Mouse (Mus musculus) midbrain, embryonic 16.5 days (tissue): Measurements from ENCODE around the gene Rbp1. TPM values are rescaled to one million over a fixed set of nuclear protein-coding genes. Genes with fewer than 3 reads are reported as not detected.

Experiments used
- ATAC-seq: fragments of 200-750 bp; cut with Nextera tagmentation; 2 replicates; pipeline ENCODE4 v1.8.0; 2017; ENCODE audit warnings: moderate TSS enrichment
- H3K27ac ChIP-seq: fragments of 300-500 bp; sonication (generic); 2 replicates; pipeline ENCODE4 v1.5.1; 2014; ENCODE audit warnings: mild to moderate bottlenecking, low read length, mixed read lengths
- H3K27me3 ChIP-seq: fragments of 300-500 bp; sonication (generic); 2 replicates; pipeline ENCODE4 v1.6.1; 2014; ENCODE audit warnings: low read depth, low read length, mixed read lengths; ENCODE audit not compliant: control insufficient read depth, insufficient read depth
- H3K36me3 ChIP-seq: fragments of 300-500 bp; sonication (generic); 2 replicates; pipeline ENCODE4 v1.6.1; 2014; ENCODE audit warnings: mild to moderate bottlenecking, low read length, moderate library complexity, mixed read lengths; ENCODE audit not compliant: control insufficient read depth, insufficient read depth
- H3K4me1 ChIP-seq: fragments of 300-500 bp; sonication (generic); 2 replicates; pipeline ENCODE4 v1.6.1; 2014; ENCODE audit warnings: mild to moderate bottlenecking, low read length, mixed read lengths; ENCODE audit not compliant: control insufficient read depth, insufficient read depth
- H3K4me2 ChIP-seq: fragments of 300-500 bp; sonication (generic); 2 replicates; pipeline ENCODE4 v1.6.1; 2014; ENCODE audit warnings: mild to moderate bottlenecking, low read length, mixed read lengths
- H3K4me3 ChIP-seq: fragments of 300-500 bp; sonication (generic); 2 replicates; pipeline ENCODE4 v1.5.1; 2014; ENCODE audit warnings: low read depth, mild to moderate bottlenecking, low read length, moderate library complexity, mixed read lengths
- H3K9ac ChIP-seq: fragments of 300-500 bp; sonication (generic); 2 replicates; pipeline ENCODE4 v1.6.1; 2014; ENCODE audit warnings: low read depth, low read length, mixed read lengths
- H3K9me3 ChIP-seq: fragments of 300-500 bp; sonication (generic); replicated peaks from 2 replicates; pipeline ENCODE4 v1.6.1; 2014; ENCODE audit warnings: mild to moderate bottlenecking, low read length, mixed read lengths; ENCODE audit not compliant: control insufficient read depth, poor library complexity, severe bottlenecking
- WGBS: fragments of 180-500 bp; shearing (Covaris S2); extraction: QIAGEN DNeasy Blood & Tissue Kit; methylation state at CpG from one replicate; pipeline ENCODE4 v1.1.7; 2014; 5-methylcytosine and 5-hydroxymethylcytosine counted together
- polyA plus RNA-seq: library from polyadenylated mRNA; unstranded; fragments of >200 nt; fragmentation: Nextera tagmentation; extraction: Ambion mirVana; gene quantifications from 2 replicates; pipeline ENCODE4 v1.2.1, GENCODE M21; 2015

Rbp1 gene
- polyA plus RNA-seq, 1 experiment from 2014 or later = 20.1 TPM

- no peak for ATAC-seq
- no peaks in the 10 kb centered on the region for H3K9me3 ChIP-seq
- no peak overlapping the region for H3K4me2 ChIP-seq
- no peak overlapping the region for H3K9ac ChIP-seq
- H3K36me3 ChIP-seq = no peaks in the 10 kb centered on the region
- H3K27me3 ChIP-seq = no peaks in the 10 kb centered on the region
- no peak overlapping the region for H3K27ac ChIP-seq
- no peak overlapping the region for H3K4me3 ChIP-seq
- 89% methylated on average over 6 of the region's 6 CpGs for WGBS
- H3K4me1 ChIP-seq = no peaks in the 10 kb centered on the region
These were observed 25.6 kb upstream of the Rbp1 start for GRCm38 (mm10) chr9:98397211-98397610.

DNA sequence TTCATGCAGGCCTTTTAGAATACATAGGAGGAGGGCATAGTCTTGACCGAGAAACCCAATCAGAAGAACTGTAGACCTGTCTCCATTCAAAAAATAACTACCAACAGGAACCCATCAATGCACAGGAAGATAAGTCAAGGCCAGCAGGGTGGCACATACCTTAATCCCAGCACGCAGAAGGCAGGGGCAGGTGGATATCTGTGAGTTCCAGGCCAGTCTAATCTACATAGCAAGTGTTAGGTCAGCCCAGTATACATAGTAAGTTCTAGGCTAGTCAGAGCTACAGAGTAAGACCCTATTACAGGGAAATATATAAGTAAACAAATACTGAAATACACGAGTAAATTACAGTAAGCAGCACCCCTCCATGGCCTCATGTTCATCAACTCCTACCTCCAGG is 24.9 kb upstream of the Rbp1 start:
- H3K27ac ChIP-seq = no peak overlapping the region
- ATAC-seq = no peak
- H3K9me3 ChIP-seq = no peaks in the 10 kb centered on the region
- no peak overlapping the region for H3K9ac ChIP-seq
- H3K36me3 ChIP-seq = no peaks in the 10 kb centered on the region
- no peaks in the 10 kb centered on the region for H3K27me3 ChIP-seq
- 86% methylated on average over 3 of the region's 3 CpGs for WGBS
- no peaks in the 10 kb centered on the region for H3K4me1 ChIP-seq
- no peak overlapping the region for H3K4me2 ChIP-seq
- no peak overlapping the region for H3K4me3 ChIP-seq

DNA sequence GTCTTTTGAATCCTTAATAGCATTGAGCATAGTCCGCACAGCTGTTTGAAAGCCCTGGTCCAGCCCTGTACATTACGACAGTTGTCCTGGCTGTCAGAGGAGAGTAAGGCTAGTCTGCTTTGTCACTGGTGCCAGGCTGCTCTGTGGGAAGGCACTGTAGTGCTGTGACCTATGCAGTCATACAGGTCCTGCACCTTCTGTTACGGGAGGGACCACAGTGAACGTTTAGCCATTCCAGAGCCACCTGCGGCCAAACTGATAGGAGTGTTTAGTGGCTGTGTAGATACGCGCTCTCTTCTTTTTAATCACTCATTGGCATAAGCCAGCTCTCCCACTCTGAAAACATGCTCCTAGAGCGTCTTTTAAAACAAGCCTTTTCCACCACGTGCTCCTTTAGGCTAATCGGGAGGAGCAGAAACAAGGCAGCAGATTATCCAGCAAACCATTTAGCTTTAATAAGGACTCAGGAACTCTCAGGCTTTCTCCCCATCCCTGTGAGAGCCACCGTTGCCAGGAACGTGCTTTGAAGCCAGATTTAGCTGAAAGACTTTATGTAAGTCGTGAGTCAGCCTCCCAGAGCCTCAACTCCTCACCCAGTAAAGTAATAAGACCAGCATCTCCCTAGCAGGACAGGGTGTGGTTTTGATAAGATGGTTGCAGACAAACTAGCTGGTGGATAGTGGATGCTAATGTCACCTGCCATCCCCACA is 22.4 kb upstream of the Rbp1 start:
- Histone ChIP-seq H3K36me3 (no peaks in the 10 kb centered on the region), H3K4me2 (no peak overlapping the region), H3K27ac (no peak overlapping the region), H3K4me3 (no peak overlapping the region), H3K9ac (no peak overlapping the region), H3K4me1 (no peaks in the 10 kb centered on the region), H3K9me3 (no peaks in the 10 kb centered on the region), H3K27me3 (no peaks in the 10 kb centered on the region)
- WGBS = 52% methylated on average over 13 of the region's 13 CpGs
- ATAC-seq = no peak

- 85% methylated on average over 5 of the region's 5 CpGs for WGBS
These were observed 21.1 kb upstream of the Rbp1 start for GRCm38 (mm10) chr9:98401611-98402010.

GRCm38 (mm10) chr9:98407771-98408170 is 15.0 kb upstream of the Rbp1 start:
- H3K4me3 ChIP-seq = no peak overlapping the region
- WGBS = 66% methylated on average over 12 of the region's 12 CpGs
- H3K36me3 ChIP-seq = no peaks in the 10 kb centered on the region

More at GRCm38 (mm10) chr9:98401611-98402010, 21.1 kb upstream of the Rbp1 start:
- Histone ChIP-seq H3K4me1 (no peaks in the 10 kb centered on the region), H3K4me2 (no peak overlapping the region), H3K9ac (no peak overlapping the region), H3K36me3 (no peaks in the 10 kb centered on the region), H3K9me3 (no peaks in the 10 kb centered on the region), H3K27me3 (no peaks in the 10 kb centered on the region), H3K27ac (no peak overlapping the region), H3K4me3 (no peak overlapping the region)
- ATAC-seq = no peak

DNA sequence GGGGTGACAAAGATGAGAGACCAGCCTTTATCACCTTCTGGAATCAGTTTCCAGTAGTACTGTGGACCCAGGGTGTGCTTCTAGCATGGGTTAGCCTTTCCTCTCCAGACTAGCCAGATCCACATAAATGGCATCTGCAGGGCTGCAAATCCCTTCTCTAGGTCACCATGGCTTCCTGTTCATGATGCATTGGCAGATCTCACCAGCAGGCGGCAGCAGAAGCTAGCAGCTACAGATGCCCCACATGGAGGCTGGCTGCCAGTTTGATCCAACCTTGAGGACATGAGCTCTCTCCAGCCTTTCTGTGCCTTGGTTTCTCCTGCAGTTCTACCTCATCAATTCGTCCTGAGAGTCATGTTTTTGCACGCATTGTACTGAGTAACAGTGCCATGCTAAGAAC is 13.6 kb upstream of the Rbp1 start:
- no peaks in the 10 kb centered on the region for H3K4me1 ChIP-seq
- no peak overlapping the region for H3K27ac ChIP-seq
- H3K9ac ChIP-seq = no peak overlapping the region
- H3K36me3 ChIP-seq = no peaks in the 10 kb centered on the region
- H3K4me2 ChIP-seq = no peak overlapping the region
- no peak overlapping the region for H3K4me3 ChIP-seq
- 21% methylated on average over 3 of the region's 3 CpGs for WGBS
- ATAC-seq = no peak
- H3K27me3 ChIP-seq = no peaks in the 10 kb centered on the region
- no peaks in the 10 kb centered on the region for H3K9me3 ChIP-seq

More at GRCm38 (mm10) chr9:98407771-98408170, 15.0 kb upstream of the Rbp1 start:
- Histone ChIP-seq H3K9ac (no peak overlapping the region), H3K4me2 (no peak overlapping the region), H3K4me1 (no peaks in the 10 kb centered on the region), H3K27me3 (no peaks in the 10 kb centered on the region), H3K9me3 (no peaks in the 10 kb centered on the region), H3K27ac (no peak overlapping the region)
- no peak for ATAC-seq

GRCm38 (mm10) chr9:98415427-98415826 is 7.3 kb upstream of the Rbp1 start:
- Histone ChIP-seq H3K9me3 (no peaks in the 10 kb centered on the region; the same call in 1 of the 2 replicates), H3K27me3 (no peaks in the 10 kb centered on the region), H3K4me1 (no peaks in the 10 kb centered on the region), H3K4me3 (no peak overlapping the region), H3K4me2 (no peak overlapping the region), H3K36me3 (no peaks in the 10 kb centered on the region), H3K9ac (no peak overlapping the region), H3K27ac (no peak overlapping the region)
- 79% methylated on average over 4 of the region's 4 CpGs for WGBS
- ATAC-seq = no peak

GRCm38 (mm10) chr9:98417919-98418318 is 4.8 kb upstream of the Rbp1 start:
- Histone ChIP-seq H3K4me3 (no peak overlapping the region), H3K4me2 (no peak overlapping the region), H3K9me3 (no peaks in the 10 kb centered on the region; the same call in 1 of the 2 replicates), H3K4me1 (no peaks in the 10 kb centered on the region), H3K27me3 (no peaks in the 10 kb centered on the region), H3K36me3 (no peaks in the 10 kb centered on the region), H3K27ac (no peak overlapping the region), H3K9ac (no peak overlapping the region)
- no peak for ATAC-seq
- 51% methylated on average over 7 of the region's 7 CpGs for WGBS

DNA sequence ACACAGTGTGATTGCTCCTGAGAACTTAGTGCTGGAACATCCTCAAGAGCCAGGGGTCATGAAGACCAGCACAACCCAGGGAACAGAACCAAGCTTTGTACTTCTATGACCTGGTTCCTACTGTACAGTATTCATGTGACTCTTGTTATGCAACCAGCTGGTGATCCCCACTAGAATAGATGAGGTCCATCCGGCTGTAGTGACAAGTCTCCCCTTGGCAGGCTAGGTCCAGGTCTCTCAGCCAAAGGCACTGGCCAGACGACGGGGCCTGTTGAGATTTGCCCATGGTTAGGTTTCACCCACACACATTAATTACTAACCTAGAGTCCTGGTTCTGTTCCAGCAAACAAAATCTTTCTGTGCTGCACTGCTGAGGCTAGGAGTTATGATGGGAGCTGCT is 4.4 kb upstream of the Rbp1 start:
- no peak overlapping the region for H3K4me3 ChIP-seq
- H3K36me3 ChIP-seq = no peaks in the 10 kb centered on the region
- no peak overlapping the region for H3K9ac ChIP-seq
- 87% methylated on average over 3 of the region's 3 CpGs for WGBS
- no peak for ATAC-seq
- H3K4me1 ChIP-seq = no peaks in the 10 kb centered on the region
- no peak overlapping the region for H3K27ac ChIP-seq
- no peak overlapping the region for H3K4me2 ChIP-seq
- no peaks in the 10 kb centered on the region; the same call in 1 of the 2 replicates for H3K9me3 ChIP-seq
- no peaks in the 10 kb centered on the region for H3K27me3 ChIP-seq
